Mouse (Mus musculus): ENCODE data around the gene Cep41. TPM values are rescaled to one million over a fixed set of nuclear protein-coding genes. Genes with fewer than 3 reads are reported as not detected.

Cep41 gene
- polyA plus RNA-seq, 3 experiments from 2014 or later = 7.9 to 12.0 (median 11.4) TPM

DNA sequence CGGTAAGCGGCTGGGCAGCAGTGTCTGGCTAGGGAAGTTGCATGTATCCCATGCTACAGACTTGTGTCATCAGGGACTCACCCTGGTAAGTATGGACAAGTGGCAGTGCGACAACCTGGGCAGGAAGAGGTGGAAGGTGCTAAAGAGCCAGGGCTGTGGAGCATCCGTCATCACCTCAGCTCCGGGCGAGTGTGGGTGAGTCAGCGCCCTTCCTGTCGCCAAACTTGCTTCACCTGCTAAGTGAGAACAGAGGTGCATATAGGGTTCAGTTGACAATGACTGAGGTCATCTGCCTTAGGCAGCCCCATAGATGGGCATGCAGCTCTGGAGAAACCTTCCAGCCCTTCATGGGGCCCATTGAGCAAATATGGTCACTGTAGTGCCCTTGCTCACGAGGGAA, 68.8 kb downstream of the Cep41 start:
- ATAC-seq = no peak

DNA sequence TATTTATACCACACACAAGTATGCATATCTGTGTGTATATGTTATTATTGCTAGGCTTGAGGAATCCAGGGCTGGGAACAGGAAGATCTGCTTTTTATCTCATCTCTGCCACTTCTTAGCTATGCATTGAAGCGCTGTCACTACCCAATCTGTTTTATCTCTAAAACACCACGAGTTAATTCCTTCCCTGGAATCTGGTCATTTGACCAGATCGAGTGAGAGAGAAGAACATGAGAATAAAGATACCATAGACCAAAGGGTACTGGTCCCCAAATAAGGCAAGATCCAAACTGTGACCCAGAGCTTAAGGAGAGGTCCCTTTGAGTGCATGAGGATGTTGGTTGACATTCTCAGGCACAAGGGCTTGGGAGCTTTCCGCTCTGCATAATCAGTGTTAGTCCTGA, 71.6 kb downstream of the Cep41 start:
- no peak for ATAC-seq

DNA sequence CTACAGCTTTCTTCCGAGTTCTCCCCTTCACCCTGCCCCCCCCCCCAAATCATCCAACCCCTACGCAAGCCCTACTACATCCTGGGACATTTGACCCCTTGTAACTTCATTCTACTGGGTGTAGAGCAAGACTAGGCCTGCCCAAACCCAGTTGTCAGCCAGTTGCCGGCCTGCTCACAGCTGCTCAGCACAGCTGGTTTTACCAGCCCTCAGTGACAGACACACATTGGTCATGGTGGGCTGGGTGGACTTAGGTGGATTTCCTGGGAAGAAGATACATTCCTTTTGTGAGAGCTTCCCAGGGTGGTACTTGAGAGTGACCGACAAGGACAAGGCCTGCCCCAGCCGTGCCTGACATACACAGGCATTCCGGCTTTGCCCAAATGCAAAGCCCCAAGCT, 72.6 kb downstream of the Cep41 start:
- ATAC-seq = no peak

DNA sequence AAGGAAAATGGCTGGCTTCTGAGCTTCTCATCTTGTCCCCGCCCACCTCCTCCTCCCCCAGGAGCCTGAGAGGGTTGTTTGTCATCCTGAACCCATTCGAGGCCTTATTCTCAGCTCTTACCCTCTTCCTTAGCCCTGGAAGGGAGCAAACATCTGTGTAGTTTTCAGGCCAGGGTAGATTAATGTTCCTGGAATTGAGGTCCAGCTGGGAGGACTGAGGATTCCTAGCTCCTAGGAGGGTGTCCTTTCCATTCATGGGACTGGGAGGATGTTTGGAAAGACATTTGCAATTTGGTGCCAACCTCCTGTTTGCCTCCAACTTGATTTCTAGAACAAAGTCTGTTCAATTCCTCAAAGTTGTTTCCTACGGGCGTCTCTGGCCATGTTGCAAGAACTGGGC, 73.0 kb downstream of the Cep41 start:
- ATAC-seq = no peak

DNA sequence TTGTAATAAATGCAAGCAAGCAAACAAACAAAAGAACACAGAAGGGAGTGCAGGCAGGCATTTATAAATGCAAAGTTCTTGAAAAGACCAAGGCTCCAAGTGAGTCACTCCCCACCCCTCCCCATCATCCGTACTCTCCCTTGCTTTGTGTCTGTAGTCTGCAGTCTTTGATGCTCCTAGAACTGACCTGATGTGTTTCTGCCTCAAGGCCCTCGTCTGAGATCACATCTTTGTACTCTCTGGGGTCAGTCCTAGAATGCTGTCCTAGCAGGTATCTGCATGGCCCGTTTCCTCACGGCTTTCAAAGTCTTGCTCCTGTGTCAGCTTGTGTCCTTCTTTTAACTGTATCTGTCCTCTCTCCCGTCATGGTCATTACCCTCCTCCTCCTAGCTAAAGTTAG, 73.9 kb downstream of the Cep41 start:
- no peak for ATAC-seq

DNA sequence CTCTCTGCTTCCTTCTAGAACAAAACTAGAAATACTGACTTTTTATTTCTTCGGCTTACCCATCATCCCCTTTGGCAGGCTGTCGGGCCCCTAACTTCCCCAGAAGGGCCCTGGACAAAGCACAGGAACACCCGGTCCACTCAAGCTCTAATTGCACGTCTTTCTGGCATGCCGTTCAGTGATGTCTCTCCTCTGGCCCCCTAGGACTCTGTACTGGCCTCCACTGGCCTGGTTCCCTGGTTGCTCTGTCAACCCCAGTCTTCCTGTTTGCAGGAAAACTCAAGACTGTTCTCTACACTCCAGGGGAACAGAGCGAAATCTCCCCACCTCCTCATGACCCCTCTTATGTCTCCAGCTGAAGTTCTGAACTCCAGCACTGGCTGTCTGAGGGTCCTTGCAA, 74.8 kb downstream of the Cep41 start:
- ATAC-seq = no peak

DNA sequence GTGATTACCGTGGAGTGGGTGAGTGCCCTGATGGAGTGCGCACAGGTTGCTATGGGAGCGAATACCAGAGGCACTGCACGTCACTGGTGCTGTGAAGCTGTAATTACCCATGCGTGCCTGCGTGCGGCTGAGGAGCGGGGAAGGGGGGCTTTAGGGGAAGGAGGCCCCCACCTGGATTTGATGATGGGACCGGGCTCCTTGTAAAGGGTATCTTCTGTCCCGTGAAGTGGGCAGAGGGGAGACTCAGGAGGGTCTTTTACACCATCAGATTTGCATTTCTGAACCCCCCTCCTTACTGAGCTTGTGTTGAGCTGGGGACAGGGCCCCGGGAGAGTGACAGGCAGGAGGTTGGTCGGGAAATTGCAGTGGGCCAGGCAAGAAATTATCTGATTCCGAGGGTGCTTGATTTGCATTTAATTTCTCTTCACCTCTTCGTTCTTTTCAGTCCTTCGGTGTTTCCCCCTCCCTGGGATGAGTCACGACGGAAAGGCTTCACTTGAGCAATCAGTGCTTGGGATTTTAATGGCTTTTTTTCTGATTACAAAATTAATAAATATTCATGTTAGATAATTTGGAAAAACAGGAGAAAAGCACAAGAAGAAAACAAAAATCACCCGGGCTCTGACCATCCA, 75.5 kb downstream of the Cep41 start:
- no peak for ATAC-seq

DNA sequence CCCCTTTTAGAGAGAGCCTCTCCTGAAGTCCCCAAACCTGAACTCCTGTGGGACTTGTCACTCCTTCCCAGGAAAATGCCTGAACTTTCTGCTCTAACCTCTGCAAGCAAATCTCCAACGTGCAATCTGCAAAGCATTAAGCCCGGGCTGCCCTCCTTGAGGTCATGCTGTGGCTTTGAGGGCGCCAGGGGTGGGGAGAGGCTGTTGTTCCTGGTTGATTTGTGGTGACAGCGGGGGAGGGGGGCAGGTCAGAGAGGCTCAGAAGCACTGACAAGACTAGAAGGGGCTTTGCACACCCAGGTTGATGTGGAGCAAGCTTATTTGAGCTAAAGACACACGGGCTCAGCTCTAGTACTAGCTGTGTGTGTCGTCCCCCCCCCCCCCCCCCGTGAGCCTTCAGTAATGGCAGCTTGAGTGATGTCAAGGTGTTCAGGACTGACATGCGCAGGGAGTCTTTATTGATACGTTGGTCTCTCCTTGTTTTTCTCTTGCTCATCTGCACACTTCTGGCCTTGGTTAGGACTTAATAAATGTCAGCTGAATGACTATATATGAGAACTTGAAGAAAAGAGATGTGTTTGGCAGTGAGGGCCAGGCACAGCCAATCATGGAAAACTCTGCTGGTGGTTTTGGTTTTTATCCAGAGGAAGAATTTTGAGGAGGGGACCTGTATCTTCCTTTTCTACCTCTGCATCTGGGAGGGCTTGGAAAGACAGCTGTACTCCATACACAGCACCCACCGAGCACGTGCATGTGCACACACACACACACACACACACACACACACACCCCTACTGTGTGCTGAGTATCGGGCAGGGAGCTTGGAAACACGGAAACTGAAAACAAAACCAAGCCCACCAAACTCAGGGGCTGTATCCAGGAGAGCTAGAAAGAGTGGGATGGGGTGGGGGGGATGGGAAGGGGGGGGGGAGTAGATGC, 76.3 kb downstream of the Cep41 start:
- no peak for ATAC-seq

DNA sequence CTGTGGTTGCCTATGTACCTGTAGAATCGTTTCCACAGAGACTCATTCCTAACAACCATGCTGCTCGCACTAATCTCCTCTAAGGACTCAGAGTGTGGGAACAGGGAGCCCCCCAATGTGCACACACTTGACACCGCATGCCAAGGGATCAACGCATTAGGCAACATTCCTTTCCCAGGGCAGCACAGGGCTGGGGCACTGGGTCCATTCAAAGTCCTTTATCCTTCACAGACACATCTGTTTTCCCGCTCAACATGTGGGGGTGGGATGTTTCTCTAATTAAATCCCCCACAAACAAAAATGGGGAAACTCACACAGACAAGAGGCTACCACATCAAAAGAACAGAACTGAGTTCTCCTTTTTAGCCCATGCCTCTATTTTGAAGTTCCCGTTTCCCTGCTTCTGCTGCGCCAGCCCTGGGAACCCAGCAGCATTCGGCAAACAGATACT, 77.0 kb downstream of the Cep41 start:
- ATAC-seq = no peak

DNA sequence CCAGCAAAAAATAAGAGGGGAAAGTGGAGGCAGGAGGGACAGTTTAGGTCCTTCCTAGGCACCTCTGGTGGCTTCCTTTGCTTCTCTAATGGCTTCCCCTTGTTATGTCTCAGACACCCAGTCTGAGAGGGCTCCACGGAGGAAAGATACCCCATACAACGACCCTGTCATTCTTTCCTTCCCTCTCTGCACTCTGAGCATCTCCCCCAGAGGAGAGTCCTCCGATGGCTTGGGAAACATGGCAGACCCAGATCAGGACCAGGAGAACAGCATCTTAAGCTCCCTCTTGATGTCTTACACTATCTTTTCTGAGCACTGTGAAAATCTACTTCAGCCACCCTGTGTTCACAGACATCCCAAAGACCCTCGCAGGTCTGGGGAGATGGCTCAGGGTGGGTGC, 77.8 kb downstream of the Cep41 start:
- no peak for ATAC-seq

DNA sequence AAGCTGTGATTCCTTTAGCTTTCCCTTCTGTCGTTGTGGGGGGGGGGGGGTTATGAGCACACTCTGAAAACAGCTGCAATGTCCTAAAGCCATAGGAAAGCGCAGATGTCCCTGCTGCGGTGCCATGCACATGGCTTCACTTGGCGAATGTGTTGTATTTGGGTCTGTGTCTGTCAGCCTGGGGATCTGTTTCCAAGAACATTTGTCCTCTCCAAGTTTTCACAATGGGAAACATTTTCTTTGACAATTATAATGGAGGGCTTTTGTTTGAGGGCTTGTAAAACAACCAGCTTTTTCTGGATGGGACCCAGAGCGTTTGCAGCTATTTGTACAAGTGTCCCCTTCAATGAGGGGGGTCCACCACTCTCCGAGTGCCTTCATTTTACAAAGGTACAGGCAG, 79.3 kb downstream of the Cep41 start:
- ATAC-seq = no peak

DNA sequence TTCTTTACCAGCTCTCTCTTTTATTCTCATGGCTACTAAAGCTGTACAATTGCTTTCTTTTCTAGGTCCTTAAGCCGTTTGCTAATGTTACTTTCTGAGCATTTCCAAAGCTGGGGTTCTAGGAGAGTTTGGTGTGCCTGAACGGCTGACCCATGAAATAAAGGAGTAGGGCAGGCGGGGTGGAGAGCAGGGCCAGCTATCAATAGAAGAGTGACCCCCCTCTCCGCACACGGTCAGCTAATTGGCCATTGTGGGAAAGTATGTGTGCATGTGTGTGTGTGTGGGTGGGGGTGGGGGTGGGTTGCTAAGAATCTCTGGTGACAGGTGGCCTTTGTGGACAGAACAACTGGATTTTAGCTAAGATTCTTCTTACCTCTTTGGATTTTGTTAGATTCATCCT, 82.3 kb downstream of the Cep41 start:
- ATAC-seq = no peak

DNA sequence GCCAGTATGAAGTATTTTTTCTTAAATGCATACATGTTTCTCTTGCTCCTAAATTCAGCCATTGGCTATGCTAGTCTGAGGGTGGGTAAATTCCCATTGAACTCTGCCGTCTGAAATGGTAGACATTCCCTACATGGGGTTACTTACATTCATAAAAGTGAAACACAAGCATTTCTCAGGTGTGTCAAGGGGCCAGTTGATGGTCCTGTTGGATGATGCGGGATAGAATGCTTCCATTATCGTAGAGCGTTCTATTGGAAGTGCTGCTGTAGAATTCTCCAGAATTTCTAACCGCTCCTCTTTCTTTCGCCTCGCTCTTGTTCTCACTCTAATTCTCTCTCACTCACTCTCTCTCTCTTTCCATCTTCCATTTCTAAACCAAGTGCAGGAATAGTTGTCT, 82.8 kb downstream of the Cep41 start, which contains the start of gene Cpa5:
TSS of gene Cpa5 (plus strand) at position 301 of the 400 bp plus-strand sequence.
- no peak for ATAC-seq

DNA sequence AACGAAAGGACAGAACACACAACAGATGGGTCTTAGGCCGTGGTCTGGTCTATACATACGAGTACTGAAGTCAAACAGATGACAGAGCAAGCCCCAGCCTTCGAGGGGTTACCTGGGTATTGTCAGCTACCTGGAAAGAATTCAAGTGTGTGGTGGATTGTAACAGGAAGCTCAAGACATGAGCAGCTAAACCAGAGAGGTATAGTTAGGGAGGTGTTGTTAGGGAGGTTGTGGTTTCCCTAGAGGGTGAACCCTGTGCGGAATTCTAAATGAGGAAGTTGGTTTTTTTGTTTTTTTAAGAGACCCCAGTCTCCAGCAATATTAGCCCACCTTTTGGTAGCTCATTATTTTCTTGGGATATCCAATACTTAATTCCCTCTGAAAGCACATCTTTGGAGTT, 87.9 kb downstream of the Cep41 start:
- no peak for ATAC-seq

DNA sequence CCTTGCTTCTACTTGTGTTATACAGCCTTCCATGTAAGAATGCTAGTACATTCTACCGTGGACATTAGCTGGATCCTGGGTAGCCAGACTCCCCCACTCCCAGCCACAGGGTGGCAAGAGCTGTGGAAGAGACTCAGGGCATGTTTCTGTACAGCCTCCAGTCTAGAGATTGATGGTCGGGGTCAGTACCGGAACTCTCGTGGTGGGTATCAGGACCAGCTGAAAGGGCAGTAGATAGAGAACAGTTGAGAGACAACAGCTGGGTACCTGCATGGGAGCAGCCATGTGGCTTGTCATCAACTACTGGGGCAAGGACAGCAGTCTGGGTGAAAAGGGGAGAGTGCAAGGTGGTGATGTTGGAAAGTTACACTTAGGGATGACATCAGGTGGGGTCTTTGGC, 88.4 kb downstream of the Cep41 start:
- ATAC-seq = no peak

DNA sequence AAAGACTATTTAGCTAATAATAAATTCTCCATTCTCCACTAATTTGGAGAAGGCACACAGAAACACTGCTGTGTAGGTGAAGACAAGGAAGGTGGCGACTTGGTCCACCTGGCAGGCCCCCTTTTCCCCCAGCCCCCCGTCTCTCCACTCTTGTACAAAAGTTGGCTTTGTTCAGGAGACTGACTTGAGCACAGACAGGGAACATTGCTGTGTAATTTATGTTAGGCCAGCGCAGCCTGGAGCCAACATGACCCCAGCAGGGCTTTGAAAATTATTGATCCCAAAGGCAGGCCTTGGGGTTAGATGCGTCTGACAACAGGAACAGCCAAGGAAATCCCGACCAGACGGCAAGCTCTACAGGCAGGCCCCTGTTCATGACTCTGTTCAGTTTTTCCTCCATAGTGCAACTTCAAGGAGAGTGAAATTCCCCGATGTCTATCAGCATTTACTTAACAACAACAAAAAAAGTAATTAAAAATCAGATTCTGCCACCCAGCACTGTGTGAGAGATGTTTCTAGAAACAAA, 89.1 kb downstream of the Cep41 start:
- no peak for ATAC-seq

Other genes with a start within 250 kb of the Cep41 start
- 10 to 100 TPM; 56.2 to 68.8 (median 61.0) TPM for gene Tmem209, start 184.0 kb downstream of the Cep41 start, polyA plus RNA-seq (2017; shearing (Covaris generic))
- gene Ssmem1, start 183.9 kb downstream of the Cep41 start, polyA plus RNA-seq (2017; shearing (Covaris generic)) = not detected
- gene Cpa2, start 152.2 kb downstream of the Cep41 start, polyA plus RNA-seq (2017; shearing (Covaris generic)) = under 1 TPM in 1 of 3 experiments, not detected in 2; 0.71 TPM
- not detected for gene Cpa4, start 125.4 kb downstream of the Cep41 start, polyA plus RNA-seq (2017; shearing (Covaris generic))
- not detected for gene Cpa5, start 82.7 kb downstream of the Cep41 start, polyA plus RNA-seq (2017; shearing (Covaris generic))
- not detected for gene Cpa1, start 54.5 kb downstream of the Cep41 start, polyA plus RNA-seq (2017; shearing (Covaris generic))
- 1 to 10 TPM in 2 of 3 experiments, under 1 TPM in 1; 0.82 to 1.7 (median 1.5) TPM for gene Mest, start 29.8 kb upstream of the Cep41 start, polyA plus RNA-seq (2017; shearing (Covaris generic))
- 10 to 100 TPM; 23.4 to 40.7 (median 30.8) TPM for gene Copg2, start 203.0 kb upstream of the Cep41 start, polyA plus RNA-seq (2017; shearing (Covaris generic))
- gene Tsga13, start 221.8 kb upstream of the Cep41 start, polyA plus RNA-seq (2017; shearing (Covaris generic)) = not detected

Measured in inflammation-experienced regulatory T-cells, adult 6 months (primary cell).